Mouse (Mus musculus): ENCODE measurements around the gene Pes1. TPM values are rescaled to one million over a fixed set of nuclear protein-coding genes. Genes with fewer than 3 reads are reported as not detected.

Pes1 gene
- polyA plus RNA-seq, 1 experiment from 2014 or later, result 48.2 TPM

DNA sequence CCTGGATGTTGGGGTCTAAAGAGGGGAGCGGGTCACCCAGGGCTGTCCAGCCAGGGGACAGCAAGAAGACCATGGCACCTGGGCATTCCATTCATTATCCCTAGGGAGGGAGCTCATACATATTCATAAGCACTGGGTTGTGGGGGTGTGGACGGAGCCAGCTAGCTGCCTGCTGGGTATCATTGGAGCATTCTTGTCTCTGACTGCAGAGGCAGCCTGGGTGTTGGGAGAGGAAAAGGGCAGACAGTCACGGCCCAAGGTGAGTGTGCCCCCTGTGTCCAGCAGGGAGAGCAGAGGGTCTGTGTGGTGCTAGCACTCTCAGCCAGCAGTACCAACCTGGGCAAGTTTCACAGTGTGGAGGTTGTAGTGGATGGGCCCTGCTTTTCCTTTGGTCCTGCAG lies 26.0 kb downstream of the Pes1 start:
- H3K9ac ChIP-seq (ENCODE audit: low read depth, low read length), result no peak overlapping the region
- no peaks in the 10 kb centered on the region for H3K4me1 ChIP-seq (ENCODE audit: control insufficient read depth, insufficient read depth, low read length)
- H3K36me3 ChIP-seq (ENCODE audit: control insufficient read depth, insufficient read depth, low read length), result no peaks in the 10 kb centered on the region
- 44% methylated on average over 3 of the region's 3 CpGs for WGBS (ENCODE audit: insufficient replicate concordance)
- no peaks in the 10 kb centered on the region for H3K9me3 ChIP-seq (replicated peaks; ENCODE audit: control insufficient read depth, low read length)
- H3K4me2 ChIP-seq, result no peak overlapping the region
- no peak overlapping the region for H3K4me3 ChIP-seq (ENCODE audit: low read depth, low read length)
- no peak for ATAC-seq (replicated peaks; ENCODE audit: insufficient number of reproducible peaks, low FRiP score, low TSS enrichment)
- H3K27ac ChIP-seq (ENCODE audit: low read depth, low read length), result no peak overlapping the region
- no peaks in the 10 kb centered on the region for H3K27me3 ChIP-seq (ENCODE audit: control insufficient read depth, insufficient read depth, low read length)

DNA sequence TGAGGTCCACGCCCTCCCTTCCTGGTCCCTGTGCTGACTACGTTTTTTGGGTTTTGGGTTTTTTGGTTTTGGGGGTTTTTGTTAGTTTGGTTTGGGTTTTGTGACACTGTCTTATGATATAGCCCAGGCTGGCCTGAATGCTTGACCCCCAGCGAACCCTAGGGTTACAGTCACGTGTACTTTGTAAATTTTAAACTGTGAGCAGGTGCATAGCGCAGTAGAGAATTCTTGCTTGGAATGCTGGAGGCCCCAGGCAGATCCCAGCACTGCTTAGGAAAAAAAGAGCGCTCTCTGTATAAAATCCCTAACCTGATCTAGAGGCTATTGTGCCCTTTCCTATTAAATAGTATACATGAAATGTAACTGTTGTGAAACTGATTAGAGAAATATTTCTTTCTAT lies 29.4 kb downstream of the Pes1 start:
- Histone ChIP-seq H3K27ac (ENCODE audit: low read depth, low read length) (no peak overlapping the region), H3K9ac (ENCODE audit: low read depth, low read length) (no peak overlapping the region), H3K4me2 (no peak overlapping the region), H3K4me3 (ENCODE audit: low read depth, low read length) (no peak overlapping the region), H3K4me1 (ENCODE audit: control insufficient read depth, insufficient read depth, low read length) (no peaks in the 10 kb centered on the region; the same call in 1 of the 2 replicates), H3K36me3 (ENCODE audit: control insufficient read depth, insufficient read depth, low read length) (no peaks in the 10 kb centered on the region), H3K27me3 (ENCODE audit: control insufficient read depth, insufficient read depth, low read length) (peaks cover 16% of the 10 kb centered on the region), H3K9me3 (replicated peaks; ENCODE audit: control insufficient read depth, low read length) (no peaks in the 10 kb centered on the region)
- ATAC-seq (replicated peaks; ENCODE audit: insufficient number of reproducible peaks, low FRiP score, low TSS enrichment), result no peak
- 67% methylated on average over 6 of the region's 6 CpGs for whole genome bisulfite sequencing (ENCODE audit: insufficient replicate concordance)

DNA sequence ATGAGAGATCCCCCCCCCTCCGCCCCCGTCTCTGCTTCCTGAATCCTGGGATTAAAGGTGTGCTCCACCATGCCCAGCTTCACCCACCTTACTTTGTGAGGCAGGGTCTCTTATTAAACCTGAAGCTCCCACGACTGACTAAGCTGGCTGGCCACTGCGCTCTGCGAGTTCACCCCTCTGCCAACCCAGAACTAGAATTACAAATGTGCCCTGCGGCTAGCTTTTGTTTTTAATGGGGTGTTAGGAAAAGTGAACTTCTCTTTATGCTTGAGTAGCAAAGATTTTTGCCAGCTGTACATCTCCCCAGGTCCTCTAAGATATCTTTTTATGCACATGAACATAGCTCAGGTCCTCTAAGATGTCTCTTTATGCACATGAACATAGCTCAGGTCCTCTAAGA lies 30.1 kb downstream of the Pes1 start:
- no peaks in the 10 kb centered on the region for H3K36me3 ChIP-seq (ENCODE audit: control insufficient read depth, insufficient read depth, low read length)
- no peak for ATAC-seq (replicated peaks; ENCODE audit: insufficient number of reproducible peaks, low FRiP score, low TSS enrichment)
- H3K9ac ChIP-seq (ENCODE audit: low read depth, low read length), result no peak overlapping the region
- H3K9me3 ChIP-seq (replicated peaks; ENCODE audit: control insufficient read depth, low read length), result no peaks in the 10 kb centered on the region
- 78% methylated on average over 6 of the region's 6 CpGs for WGBS (ENCODE audit: insufficient replicate concordance)
- no peak overlapping the region for H3K27ac ChIP-seq (ENCODE audit: low read depth, low read length)
- peaks cover 2% of the 10 kb centered on the region; the same call in 1 of the 2 replicates for H3K4me1 ChIP-seq (ENCODE audit: control insufficient read depth, insufficient read depth, low read length)
- H3K4me2 ChIP-seq, result no peak overlapping the region
- peaks cover 24% of the 10 kb centered on the region for H3K27me3 ChIP-seq (ENCODE audit: control insufficient read depth, insufficient read depth, low read length)
- H3K4me3 ChIP-seq (ENCODE audit: low read depth, low read length), result no peak overlapping the region

DNA sequence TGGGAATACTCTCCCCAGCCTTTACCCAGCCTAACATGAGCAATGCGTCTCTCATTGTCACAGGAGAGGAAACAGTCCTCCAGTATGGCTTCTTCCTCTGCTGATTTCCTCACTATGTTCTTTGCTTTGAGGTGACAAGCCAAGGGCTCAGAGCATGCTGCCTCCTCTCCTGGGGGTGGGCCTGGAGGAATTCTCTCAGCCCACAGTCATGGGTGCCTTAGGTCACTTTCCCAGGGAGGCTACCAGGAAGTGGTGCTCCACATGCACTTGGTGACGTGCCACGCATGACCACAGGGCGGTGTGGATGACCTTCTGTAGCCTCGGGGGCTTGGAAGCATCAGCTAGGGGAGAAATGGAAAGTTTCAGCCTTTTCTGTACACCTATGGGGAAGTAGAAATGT lies 31.7 kb downstream of the Pes1 start:
- Histone ChIP-seq H3K9ac (ENCODE audit: low read depth, low read length) (no peak overlapping the region), H3K36me3 (ENCODE audit: control insufficient read depth, insufficient read depth, low read length) (no peaks in the 10 kb centered on the region), H3K4me1 (ENCODE audit: control insufficient read depth, insufficient read depth, low read length) (peaks cover 2% of the 10 kb centered on the region; the same call in 1 of the 2 replicates), H3K9me3 (replicated peaks; ENCODE audit: control insufficient read depth, low read length) (no peaks in the 10 kb centered on the region), H3K27ac (ENCODE audit: low read depth, low read length) (no peak overlapping the region), H3K4me2 (no peak overlapping the region), H3K27me3 (ENCODE audit: control insufficient read depth, insufficient read depth, low read length) (peaks cover 40% of the 10 kb centered on the region), H3K4me3 (ENCODE audit: low read depth, low read length) (no peak overlapping the region)
- WGBS (ENCODE audit: insufficient replicate concordance), result 64% methylated on average over 5 of the region's 5 CpGs
- ATAC-seq (replicated peaks; ENCODE audit: insufficient number of reproducible peaks, low FRiP score, low TSS enrichment), result no peak

DNA sequence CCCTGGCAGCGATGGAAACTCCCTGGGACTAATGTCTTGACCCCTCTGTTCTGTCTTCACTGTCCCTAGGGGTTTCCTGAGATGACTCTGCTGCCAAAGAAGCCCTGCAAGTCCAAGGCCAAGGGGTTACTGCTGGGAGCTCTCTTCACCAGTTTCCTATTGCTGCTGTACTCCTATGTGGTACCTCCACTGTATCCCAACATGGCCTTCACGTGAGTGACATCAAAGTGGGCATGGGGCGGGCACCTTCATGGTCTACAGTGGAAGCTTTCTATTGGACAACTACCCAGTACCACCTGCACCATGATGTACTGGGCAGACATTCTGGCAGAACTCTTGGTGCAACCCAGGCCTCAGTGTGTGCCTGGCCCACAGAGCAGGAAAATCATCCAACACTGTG lies 33.1 kb downstream of the Pes1 start:
- peaks cover 42% of the 10 kb centered on the region for H3K27me3 ChIP-seq (ENCODE audit: control insufficient read depth, insufficient read depth, low read length)
- 78% methylated on average over 3 of the region's 3 CpGs for WGBS (ENCODE audit: insufficient replicate concordance)

DNA sequence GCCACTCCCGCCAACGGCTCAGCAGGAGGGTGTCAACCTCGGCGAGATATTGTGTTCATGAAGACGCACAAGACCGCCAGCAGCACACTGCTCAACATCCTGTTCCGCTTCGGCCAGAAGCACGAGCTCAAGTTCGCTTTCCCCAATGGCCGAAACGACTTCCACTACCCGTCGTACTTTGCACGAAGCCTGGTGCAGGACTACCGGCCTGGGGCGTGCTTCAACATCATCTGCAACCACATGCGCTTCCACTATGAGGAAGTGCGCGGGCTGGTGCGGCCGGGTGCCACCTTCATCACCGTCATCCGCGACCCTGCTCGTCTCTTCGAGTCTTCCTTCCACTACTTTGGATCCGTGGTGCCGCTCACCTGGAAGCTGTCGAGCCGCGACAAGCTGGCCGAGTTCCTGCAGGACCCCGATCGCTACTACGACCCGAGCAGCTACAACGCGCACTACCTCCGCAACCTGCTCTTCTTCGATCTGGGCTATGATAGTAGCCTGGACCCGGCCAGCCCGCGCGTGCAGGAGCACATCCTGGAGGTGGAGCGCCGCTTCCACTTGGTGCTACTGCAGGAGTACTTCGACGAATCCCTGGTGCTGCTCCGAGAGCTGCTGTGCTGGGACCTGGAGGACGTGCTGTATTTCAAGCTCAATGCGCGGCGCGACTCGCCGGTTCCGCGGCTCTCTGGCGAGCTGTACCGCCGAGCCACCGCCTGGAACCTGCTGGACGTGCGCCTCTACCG lies 34.4 kb downstream of the Pes1 start:
- no peaks in the 10 kb centered on the region for H3K9me3 ChIP-seq (replicated peaks; ENCODE audit: control insufficient read depth, low read length)
- no peak for ATAC-seq (replicated peaks; ENCODE audit: insufficient number of reproducible peaks, low FRiP score, low TSS enrichment)
- peak overlapping the region; percentile 39 for H3K4me3 ChIP-seq (ENCODE audit: low read depth, low read length)
- H3K27me3 ChIP-seq (ENCODE audit: control insufficient read depth, insufficient read depth, low read length), result peaks cover 42% of the 10 kb centered on the region
- H3K9ac ChIP-seq (ENCODE audit: low read depth, low read length), result 0 out of 2 replicates have a peak overlapping the region, but pooled peaks have one; percentile 22
- H3K4me1 ChIP-seq (ENCODE audit: control insufficient read depth, insufficient read depth, low read length), result peaks cover 2% of the 10 kb centered on the region; the same call in 1 of the 2 replicates
- H3K27ac ChIP-seq (ENCODE audit: low read depth, low read length), result no peak overlapping the region
- peak overlapping the region; percentile 66 for H3K4me2 ChIP-seq
- no peaks in the 10 kb centered on the region for H3K36me3 ChIP-seq (ENCODE audit: control insufficient read depth, insufficient read depth, low read length)
- 2% methylated on average over 66 of the region's 66 CpGs for WGBS (ENCODE audit: insufficient replicate concordance)

More for the DNA sequence above, 33.1 kb downstream of the Pes1 start:
- Histone ChIP-seq H3K4me1 (ENCODE audit: control insufficient read depth, insufficient read depth, low read length) (peaks cover 2% of the 10 kb centered on the region; the same call in 1 of the 2 replicates), H3K36me3 (ENCODE audit: control insufficient read depth, insufficient read depth, low read length) (no peaks in the 10 kb centered on the region), H3K4me3 (ENCODE audit: low read depth, low read length) (no peak overlapping the region), H3K4me2 (no peak overlapping the region), H3K9ac (ENCODE audit: low read depth, low read length) (no peak overlapping the region), H3K27ac (ENCODE audit: low read depth, low read length) (no peak overlapping the region), H3K9me3 (replicated peaks; ENCODE audit: control insufficient read depth, low read length) (no peaks in the 10 kb centered on the region)
- ATAC-seq (replicated peaks; ENCODE audit: insufficient number of reproducible peaks, low FRiP score, low TSS enrichment), result no peak; the same call in 1 of the 2 replicates

DNA sequence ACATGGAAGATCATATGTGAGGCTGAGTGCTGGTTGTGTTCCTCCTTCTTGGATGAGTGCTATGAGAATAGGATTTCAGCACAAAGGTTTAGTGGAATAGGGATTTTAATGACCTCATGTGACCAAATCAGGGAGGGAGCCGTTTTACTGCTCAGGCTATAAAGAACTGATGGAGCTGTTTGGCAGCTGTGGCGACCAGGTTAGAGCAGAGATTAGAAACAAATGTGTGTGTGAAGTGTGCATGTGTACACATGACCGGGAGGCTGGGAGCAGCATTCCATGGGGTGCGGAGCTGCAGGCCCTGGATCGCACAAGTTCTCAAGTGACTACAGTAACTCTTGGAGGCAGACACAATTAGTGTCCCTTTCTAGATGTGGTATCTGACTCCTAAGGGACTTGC lies 35.8 kb downstream of the Pes1 start:
- peaks cover 42% of the 10 kb centered on the region for H3K27me3 ChIP-seq (ENCODE audit: control insufficient read depth, insufficient read depth, low read length)
- no peak overlapping the region for H3K4me2 ChIP-seq
- ATAC-seq (replicated peaks; ENCODE audit: insufficient number of reproducible peaks, low FRiP score, low TSS enrichment), result no peak
- H3K27ac ChIP-seq (ENCODE audit: low read depth, low read length), result no peak overlapping the region
- no peak overlapping the region for H3K9ac ChIP-seq (ENCODE audit: low read depth, low read length)
- H3K9me3 ChIP-seq (replicated peaks; ENCODE audit: control insufficient read depth, low read length), result no peaks in the 10 kb centered on the region
- 75% methylated on average over 5 of the region's 5 CpGs for WGBS (ENCODE audit: insufficient replicate concordance)
- peaks cover 2% of the 10 kb centered on the region; the same call in 1 of the 2 replicates for H3K4me1 ChIP-seq (ENCODE audit: control insufficient read depth, insufficient read depth, low read length)
- no peak overlapping the region for H3K4me3 ChIP-seq (ENCODE audit: low read depth, low read length)
- H3K36me3 ChIP-seq (ENCODE audit: control insufficient read depth, insufficient read depth, low read length), result no peaks in the 10 kb centered on the region

DNA sequence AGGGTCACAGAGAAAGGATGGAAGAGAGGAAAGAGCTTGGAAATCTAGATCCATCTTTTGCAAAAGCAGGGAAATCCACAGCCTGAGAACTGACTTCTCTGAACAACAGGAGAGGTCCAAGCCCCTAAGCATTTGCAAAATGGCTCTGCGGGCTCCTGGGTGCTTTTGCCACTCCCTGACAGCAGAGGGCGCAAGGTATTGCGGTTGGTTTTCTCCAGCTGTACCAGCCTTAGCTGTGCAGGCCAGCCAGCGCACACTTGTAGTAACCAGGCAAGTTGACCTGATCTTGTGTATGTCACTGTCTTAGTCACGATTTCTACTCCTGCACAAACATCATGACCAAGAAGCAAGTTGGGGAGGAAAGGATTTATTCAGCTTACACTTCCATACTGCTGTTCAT lies 37.8 kb downstream of the Pes1 start:
- Histone ChIP-seq H3K9me3 (replicated peaks; ENCODE audit: control insufficient read depth, low read length) (no peaks in the 10 kb centered on the region), H3K36me3 (ENCODE audit: control insufficient read depth, insufficient read depth, low read length) (no peaks in the 10 kb centered on the region), H3K27ac (ENCODE audit: low read depth, low read length) (no peak overlapping the region), H3K27me3 (ENCODE audit: control insufficient read depth, insufficient read depth, low read length) (peaks cover 41% of the 10 kb centered on the region), H3K4me2 (no peak overlapping the region), H3K4me3 (ENCODE audit: low read depth, low read length) (no peak overlapping the region), H3K4me1 (ENCODE audit: control insufficient read depth, insufficient read depth, low read length) (peaks cover 2% of the 10 kb centered on the region; the same call in 1 of the 2 replicates), H3K9ac (ENCODE audit: low read depth, low read length) (no peak overlapping the region)
- WGBS (ENCODE audit: insufficient replicate concordance), result 11% methylated on average over 5 of the region's 5 CpGs
- ATAC-seq (replicated peaks; ENCODE audit: insufficient number of reproducible peaks, low FRiP score, low TSS enrichment), result no peak

Data from heart, embryonic 11.5 days (tissue).